Mouse (Mus musculus) kidney, postnatal 10 days (tissue): ENCODE measurements around the gene Map3k4.
"Not testable (repeated sequence)": the region's sequence is repeated elsewhere in the genome, so short reads cannot be mapped to it uniquely, and the experiment has no call there.

Experiments
- DNase-seq: peaks from one replicate; pipeline ENCODE4 v3.0.0; 2021; ENCODE audit warnings: mixed read lengths

The Map3k4 gene

DNA sequence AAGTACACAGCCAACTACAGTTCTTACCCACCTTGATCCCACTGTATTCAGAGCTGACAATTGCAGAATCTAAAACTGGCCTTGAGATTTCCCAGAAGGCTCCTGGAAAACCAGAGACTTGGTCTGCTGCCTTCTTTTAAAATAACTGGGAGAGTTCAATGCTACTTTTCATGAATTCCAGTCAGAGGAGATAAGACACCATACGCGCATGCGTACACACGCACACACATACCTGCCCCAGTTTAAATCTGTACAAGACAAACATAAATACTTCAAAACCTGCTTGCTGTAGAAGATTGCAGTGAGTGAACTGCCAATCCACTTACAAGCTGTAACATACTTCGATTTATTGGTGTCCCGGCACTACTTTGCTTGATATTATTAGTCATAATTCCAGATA, 13.9 kb downstream of the Map3k4 start:
- DNase-seq = no peak

GRCm38 (mm10) chr17:12300896-12301706, 17.5 kb downstream of the Map3k4 start:
- DNase-seq = peak; percentile 74

DNA sequence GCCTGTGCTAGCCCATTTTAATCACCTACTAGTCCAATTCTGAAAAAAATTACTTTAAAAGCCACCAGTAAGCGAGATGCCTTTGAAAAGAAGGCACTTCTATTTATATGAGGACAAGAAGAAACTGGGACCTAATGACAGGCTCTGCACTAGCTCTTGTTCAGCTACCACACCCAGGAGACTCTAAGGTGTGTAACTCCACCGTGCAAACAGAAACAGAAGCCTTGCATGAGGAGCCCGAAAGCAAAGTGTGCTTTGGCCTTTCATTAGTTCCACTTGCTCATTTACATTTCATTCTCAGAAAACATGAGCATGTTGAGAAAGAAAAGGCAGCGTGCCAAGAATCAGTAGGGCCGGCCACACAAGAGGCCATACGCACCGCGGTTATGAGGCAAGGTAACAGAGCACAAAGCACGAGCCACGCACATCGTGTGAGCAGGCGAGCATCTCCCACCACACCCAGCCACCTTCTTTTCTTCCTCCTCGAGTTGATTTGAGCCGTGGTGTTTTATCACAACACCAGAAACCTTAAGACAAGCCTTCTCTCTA, 18.4 kb downstream of the Map3k4 start:
- no peak for DNase-seq

- no peak for DNase-seq
These were observed 19.2 kb downstream of the Map3k4 start for GRCm38 (mm10) chr17:12299371-12299770.

GRCm38 (mm10) chr17:12297978-12298377, 20.6 kb downstream of the Map3k4 start:
- DNase-seq = no peak

- DNase-seq = no peak
These were observed 21.3 kb downstream of the Map3k4 start for GRCm38 (mm10) chr17:12297292-12297691.

- DNase-seq = not testable (repeated sequence)
These were observed 22.7 kb downstream of the Map3k4 start for GRCm38 (mm10) chr17:12295926-12296325.

GRCm38 (mm10) chr17:12294424-12294823, 24.2 kb downstream of the Map3k4 start:
- DNase-seq = no peak

GRCm38 (mm10) chr17:12293571-12293970, 25.0 kb downstream of the Map3k4 start:
- DNase-seq = peak; percentile 45

- no peak for DNase-seq
These were observed 25.7 kb downstream of the Map3k4 start for GRCm38 (mm10) chr17:12292877-12293276.

- no peak for DNase-seq
These were observed 26.2 kb downstream of the Map3k4 start for GRCm38 (mm10) chr17:12292356-12292755.

- no peak for DNase-seq
These were observed 27.4 kb downstream of the Map3k4 start for GRCm38 (mm10) chr17:12291151-12291550.

DNA sequence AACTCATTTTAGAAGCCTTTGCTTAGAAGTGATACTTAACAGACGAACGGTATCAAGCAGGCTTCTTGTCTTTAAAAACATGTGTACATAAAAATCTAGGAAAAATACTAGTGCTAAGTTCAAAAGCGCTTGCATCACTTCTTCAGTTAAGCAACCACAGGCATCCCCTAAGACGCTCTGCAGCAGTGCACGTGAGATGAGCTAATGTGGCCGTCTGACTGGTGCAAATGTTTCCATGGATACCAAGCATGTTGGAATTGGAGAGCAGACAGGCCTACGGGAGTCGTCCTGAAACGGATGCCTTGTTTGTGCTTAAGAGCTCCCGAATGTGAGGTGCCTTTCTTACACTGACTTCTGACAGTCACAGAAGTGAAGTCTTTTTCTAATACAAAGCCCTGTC, 27.9 kb downstream of the Map3k4 start:
- DNase-seq = no peak

DNA sequence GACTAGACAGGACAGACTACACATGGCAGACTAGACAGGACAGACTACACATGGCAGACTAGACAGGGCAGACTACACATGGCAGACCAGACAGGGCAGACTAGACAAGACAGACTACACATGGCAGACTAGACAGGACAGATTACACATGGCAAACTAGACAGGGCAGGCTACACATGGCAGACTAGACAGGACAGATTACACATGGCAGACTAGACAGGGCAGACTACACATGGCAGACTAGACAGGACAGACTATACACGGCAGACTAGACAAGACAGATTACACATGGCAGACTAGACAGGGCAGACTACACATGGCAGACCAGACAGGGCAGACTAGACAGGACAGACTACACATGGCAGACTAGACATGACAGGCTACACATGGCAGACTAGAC, 28.8 kb downstream of the Map3k4 start:
- not testable (repeated sequence) for DNase-seq

GRCm38 (mm10) chr17:12288871-12289270, 29.7 kb downstream of the Map3k4 start:
- DNase-seq = no peak

- DNase-seq = no peak
These were observed 38.8 kb downstream of the Map3k4 start for GRCm38 (mm10) chr17:12279810-12280209.

GRCm38 (mm10) chr17:12278073-12278472, 40.5 kb downstream of the Map3k4 start:
- no peak for DNase-seq

DNA sequence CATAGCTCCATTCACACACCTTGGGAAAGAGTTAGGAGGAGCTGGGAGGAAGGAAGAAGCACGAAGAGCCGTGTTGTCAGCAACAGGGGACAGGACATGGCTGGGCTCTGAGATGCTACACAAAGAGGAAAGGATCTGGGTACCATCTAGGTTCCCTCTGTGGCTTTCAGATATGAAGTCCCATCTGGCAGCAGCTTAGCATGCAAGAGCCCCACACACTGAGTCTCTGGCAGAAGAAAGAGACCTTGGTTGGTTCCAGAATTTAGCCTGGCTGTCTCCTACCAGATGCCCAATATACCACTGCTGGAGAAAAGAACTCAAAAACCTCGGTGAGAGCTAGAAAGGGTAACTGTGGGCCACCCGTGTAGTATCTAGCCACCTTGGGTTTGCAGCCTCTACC, 41.3 kb downstream of the Map3k4 start:
- no peak for DNase-seq

DNA sequence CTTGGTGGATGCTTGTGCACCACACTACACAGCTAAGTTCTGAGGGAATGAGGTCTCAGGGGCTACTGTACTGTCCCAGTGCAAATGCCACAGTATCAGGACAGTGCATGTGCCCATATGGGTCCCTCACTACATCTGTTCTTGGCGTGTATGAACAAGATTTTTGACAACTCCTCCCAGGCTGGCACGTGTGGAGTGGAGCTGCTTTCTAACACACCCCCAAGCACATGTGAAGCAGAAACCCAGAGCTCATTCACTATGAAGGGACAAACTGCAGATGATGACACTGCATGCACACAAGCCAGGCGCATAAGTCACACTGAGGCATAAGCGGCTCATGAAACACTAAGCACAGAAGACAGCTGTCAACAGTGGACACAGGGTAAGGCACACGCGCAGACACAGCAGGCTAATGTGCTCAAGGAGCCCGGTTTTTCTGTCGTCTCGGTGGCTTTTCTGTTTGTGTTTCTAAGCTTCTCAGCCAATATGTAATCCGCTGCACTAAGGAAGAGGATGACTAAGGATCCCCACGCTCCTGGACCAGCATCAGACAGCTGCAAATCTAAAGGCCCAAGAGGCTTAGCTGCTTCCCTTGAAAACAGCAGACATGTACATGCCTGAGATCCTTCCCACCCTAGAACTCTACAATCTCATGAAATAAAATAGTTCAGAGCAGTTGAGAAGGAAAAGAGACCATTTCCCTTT, 41.9 kb downstream of the Map3k4 start:
- no peak for DNase-seq

- no peak for DNase-seq
These were observed 42.8 kb downstream of the Map3k4 start for GRCm38 (mm10) chr17:12275756-12276155.

- DNase-seq = no peak
These were observed 45.6 kb downstream of the Map3k4 start for GRCm38 (mm10) chr17:12273032-12273431.

GRCm38 (mm10) chr17:12271805-12272204, 46.8 kb downstream of the Map3k4 start:
- no peak for DNase-seq

DNA sequence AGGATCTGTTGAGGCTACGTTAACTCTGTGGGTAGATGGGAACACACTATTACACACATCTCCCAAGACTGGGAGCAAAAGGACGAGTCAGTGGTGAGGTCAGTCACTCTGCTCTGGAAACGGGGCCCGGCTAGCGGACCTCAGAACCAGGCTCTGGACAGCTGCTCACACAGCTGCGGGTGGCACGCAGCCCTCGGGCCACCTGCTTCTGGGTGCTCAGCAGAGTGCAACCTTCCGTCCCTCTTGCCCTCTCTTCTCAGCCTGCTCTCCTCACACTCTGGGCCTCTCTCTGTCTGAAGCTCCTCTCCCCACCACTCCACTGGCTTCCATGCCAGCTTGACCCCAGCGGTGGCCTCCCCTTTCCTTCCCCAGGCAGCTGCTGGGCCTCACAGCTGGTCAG, 50.1 kb downstream of the Map3k4 start:
- DNase-seq = no peak

DNA sequence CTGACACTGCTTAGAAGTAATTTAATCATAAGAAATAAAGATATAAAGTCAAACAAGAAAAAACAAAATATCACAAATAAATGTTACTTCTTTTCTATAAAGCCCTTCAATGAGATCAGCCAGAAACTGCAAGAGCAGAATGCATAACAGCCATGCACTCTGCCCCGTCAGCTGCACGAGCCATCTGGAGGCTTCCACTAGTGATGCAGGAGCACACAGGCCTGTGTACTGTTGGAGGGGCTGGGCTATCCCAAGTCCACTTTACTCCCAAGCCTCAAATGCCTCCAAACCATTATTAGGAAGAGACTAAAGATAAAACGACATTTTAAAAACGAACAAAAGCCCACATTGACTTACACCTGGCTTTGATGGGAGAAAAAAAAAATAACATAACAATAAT, 50.5 kb downstream of the Map3k4 start:
- DNase-seq = no peak
